Mouse (Mus musculus): ENCODE data around the gene Ovol2.

DNA sequence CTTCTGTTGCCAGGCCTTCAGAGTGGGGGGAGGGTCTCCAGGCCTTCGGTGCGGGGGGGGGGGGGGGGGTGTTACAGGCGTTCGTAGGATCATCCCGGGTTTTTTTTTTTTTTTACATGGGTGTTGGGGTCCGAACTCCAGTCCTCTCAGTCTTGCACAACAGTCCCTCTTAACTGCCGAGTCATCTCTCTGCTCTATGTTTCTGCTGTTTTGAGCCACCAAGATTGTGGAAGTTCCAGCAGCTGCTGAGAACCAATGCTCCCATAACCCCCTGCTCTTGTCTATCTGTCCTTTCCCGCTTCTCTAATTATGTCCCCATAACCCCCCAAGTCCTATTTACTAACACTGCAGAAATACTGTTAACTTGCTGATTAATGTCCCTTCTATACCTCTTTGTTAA is 5.8 kb upstream of the Ovol2 start:
- TF ChIP-seq CTCF (IDR thresholded peaks at IDR 0.05; ENCODE audit: control insufficient read depth, insufficient read depth, insufficient read length) = no peak
- TF ChIP-seq USF1 (IDR thresholded peaks at IDR 0.05; ENCODE audit: low read depth) = no peak
- no peak for TF ChIP-seq CEBPB (IDR thresholded peaks at IDR 0.05; ENCODE audit: low read depth)
- TF ChIP-seq MAX (IDR thresholded peaks at IDR 0.05) = no peak
- no peak for TF ChIP-seq FOSL1 (IDR thresholded peaks at IDR 0.05; ENCODE audit: insufficient read depth, low read length, poor library complexity, severe bottlenecking)
